Mouse (Mus musculus): ENCODE measurements at regions not wholly inside any gene's neighbourhood (a gene's known extent, or its start where the extent isn't known, plus 50 kb on each side); places are given as distances from the start of the nearest gene placed in this dataset.

- Histone ChIP-seq H3K4me1 (ENCODE audit: control insufficient read depth in 2 of 2, insufficient read depth in 2 of 2, low read length in 2 of 2) (no peaks in the 10 kb centered on the region), H3K36me3 (ENCODE audit: control insufficient read depth, insufficient read depth, low read length) (no peaks in the 10 kb centered on the region), H3K4me3 (ENCODE audit: control insufficient read depth in 1 of 2, insufficient read depth in 1 of 2, low read depth in 1 of 2, low read length in 2 of 2) (no peak overlapping the region), H3K27ac (replicated peaks in 1 of 2; ENCODE audit: control insufficient read depth in 1 of 2, insufficient read depth in 1 of 2, low read depth in 2 of 2, low read length in 2 of 2) (no peak overlapping the region), H3K27me3 (ENCODE audit: control insufficient read depth, insufficient read depth, low read length) (no peaks in the 10 kb centered on the region), H3K9ac (ENCODE audit: low read length) (no peak overlapping the region), H3K9me3 (ENCODE audit: control insufficient read depth, low read length) (no peaks in the 10 kb centered on the region), H3K4me2 (ENCODE audit: low read length) (no peak overlapping the region)
- ATAC-seq (ENCODE audit: insufficient number of reproducible peaks, insufficient read depth, low FRiP score, low read depth), result no peak
- 75% methylated on average over 6 of the region's 6 CpGs for WGBS
Measured at GRCm38 (mm10) chr10:46045474-46046093, 468.0 kb downstream of the Hace1 start.

GRCm38 (mm10) chr10:46046094-46046749 lies 468.6 kb downstream of the Hace1 start:
- H3K9ac ChIP-seq (ENCODE audit: low read length), result no peak overlapping the region
- ATAC-seq (ENCODE audit: insufficient number of reproducible peaks, insufficient read depth, low FRiP score, low read depth), result no peak

GRCm38 (mm10) chr10:46046890-46047414 lies 469.3 kb downstream of the Hace1 start:
- H3K4me1 ChIP-seq (ENCODE audit: control insufficient read depth in 2 of 2, insufficient read depth in 2 of 2, low read length in 2 of 2), result no peaks in the 10 kb centered on the region
- H3K9ac ChIP-seq (ENCODE audit: low read length), result no peak overlapping the region
- no peaks in the 10 kb centered on the region for H3K36me3 ChIP-seq (ENCODE audit: control insufficient read depth, insufficient read depth, low read length)
- ATAC-seq (ENCODE audit: insufficient number of reproducible peaks, insufficient read depth, low FRiP score, low read depth), result no peak
- H3K27me3 ChIP-seq (ENCODE audit: control insufficient read depth, insufficient read depth, low read length), result no peaks in the 10 kb centered on the region
- H3K27ac ChIP-seq (replicated peaks in 1 of 2; ENCODE audit: control insufficient read depth in 1 of 2, insufficient read depth in 1 of 2, low read depth in 2 of 2, low read length in 2 of 2), result no peak overlapping the region
- no peak overlapping the region for H3K4me3 ChIP-seq (ENCODE audit: control insufficient read depth in 1 of 2, insufficient read depth in 1 of 2, low read depth in 1 of 2, low read length in 2 of 2)
- no peak overlapping the region for H3K4me2 ChIP-seq (ENCODE audit: low read length)
- WGBS, result 57% methylated on average over 8 of the region's 8 CpGs
- no peaks in the 10 kb centered on the region for H3K9me3 ChIP-seq (ENCODE audit: control insufficient read depth, low read length)

More at GRCm38 (mm10) chr10:46046094-46046749, 468.6 kb downstream of the Hace1 start:
- H3K27ac ChIP-seq (replicated peaks in 1 of 2; ENCODE audit: control insufficient read depth in 1 of 2, insufficient read depth in 1 of 2, low read depth in 2 of 2, low read length in 2 of 2), result no peak overlapping the region
- no peak overlapping the region for H3K4me2 ChIP-seq (ENCODE audit: low read length)
- no peaks in the 10 kb centered on the region for H3K4me1 ChIP-seq (ENCODE audit: control insufficient read depth in 2 of 2, insufficient read depth in 2 of 2, low read length in 2 of 2)
- H3K4me3 ChIP-seq (ENCODE audit: control insufficient read depth in 1 of 2, insufficient read depth in 1 of 2, low read depth in 1 of 2, low read length in 2 of 2), result no peak overlapping the region
- no peaks in the 10 kb centered on the region for H3K36me3 ChIP-seq (ENCODE audit: control insufficient read depth, insufficient read depth, low read length)
- H3K27me3 ChIP-seq (ENCODE audit: control insufficient read depth, insufficient read depth, low read length), result no peaks in the 10 kb centered on the region
- H3K9me3 ChIP-seq (ENCODE audit: control insufficient read depth, low read length), result no peaks in the 10 kb centered on the region

DNA sequence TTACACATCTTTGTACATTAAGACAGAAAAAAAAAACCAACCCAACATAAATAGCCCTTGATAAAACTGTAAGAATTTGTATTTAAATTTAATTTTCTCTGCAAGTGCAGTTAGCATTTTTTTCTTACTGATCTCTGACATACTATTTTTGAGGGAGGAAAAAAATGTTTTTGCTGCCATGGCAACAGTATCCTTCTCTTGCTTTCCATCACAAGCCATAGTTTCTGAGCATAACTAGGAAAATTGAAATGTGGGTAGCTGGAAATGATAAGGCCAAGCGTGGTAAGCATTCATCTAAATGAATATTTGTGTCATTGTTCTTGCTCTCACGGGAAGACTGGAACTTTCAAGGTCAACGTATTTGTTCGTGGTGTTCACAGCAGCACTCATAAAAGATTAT lies 470.0 kb downstream of the Hace1 start:
- Histone ChIP-seq H3K9ac (ENCODE audit: low read length) (no peak overlapping the region), H3K4me3 (ENCODE audit: control insufficient read depth in 1 of 2, insufficient read depth in 1 of 2, low read depth in 1 of 2, low read length in 2 of 2) (no peak overlapping the region), H3K9me3 (ENCODE audit: control insufficient read depth, low read length) (no peaks in the 10 kb centered on the region), H3K4me1 (ENCODE audit: control insufficient read depth in 2 of 2, insufficient read depth in 2 of 2, low read length in 2 of 2) (no peaks in the 10 kb centered on the region), H3K27ac (replicated peaks in 1 of 2; ENCODE audit: control insufficient read depth in 1 of 2, insufficient read depth in 1 of 2, low read depth in 2 of 2, low read length in 2 of 2) (no peak overlapping the region), H3K27me3 (ENCODE audit: control insufficient read depth, insufficient read depth, low read length) (no peaks in the 10 kb centered on the region), H3K4me2 (ENCODE audit: low read length) (no peak overlapping the region), H3K36me3 (ENCODE audit: control insufficient read depth, insufficient read depth, low read length) (no peaks in the 10 kb centered on the region)
- 71% methylated on average over 4 of the region's 4 CpGs for WGBS
- no peak for ATAC-seq (ENCODE audit: insufficient number of reproducible peaks, insufficient read depth, low FRiP score, low read depth)

DNA sequence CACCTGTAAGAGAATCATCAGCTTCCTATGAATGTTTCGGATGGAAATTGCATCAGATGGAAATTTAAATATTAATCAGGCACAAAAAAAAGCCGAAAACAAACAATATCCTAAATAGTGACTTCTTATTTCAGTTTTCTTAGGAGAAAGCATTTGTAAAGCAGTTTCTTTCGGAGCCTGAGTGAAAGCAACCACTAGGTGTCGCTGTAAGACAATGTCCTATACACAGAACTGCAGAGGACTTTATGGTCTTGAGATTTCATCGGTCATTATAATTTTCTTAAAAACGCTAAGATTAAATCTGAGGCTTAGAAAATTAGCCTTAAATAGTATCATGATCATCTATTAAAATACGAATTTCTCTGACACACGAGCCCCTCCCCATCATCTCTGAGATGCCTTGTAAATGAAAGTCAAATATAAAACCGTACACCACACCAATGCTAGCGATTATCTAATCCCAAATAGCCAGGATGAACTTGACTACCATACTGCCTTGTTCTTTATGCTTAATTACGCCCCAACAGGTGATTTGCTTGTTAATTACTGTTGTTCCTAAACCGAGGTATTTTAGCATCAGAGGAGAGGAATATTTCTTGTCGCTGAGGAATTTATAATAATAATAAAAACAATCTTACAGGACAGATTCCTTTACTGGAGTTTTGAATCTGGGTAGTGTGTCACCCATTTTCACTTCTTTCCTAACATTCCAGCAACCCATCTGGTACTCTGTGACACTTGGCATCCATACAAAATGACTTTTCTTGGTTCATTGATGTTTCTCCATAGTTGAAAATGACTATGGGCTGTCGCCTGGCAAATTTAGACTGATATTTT lies 480.0 kb downstream of the Hace1 start:
- WGBS, result 37% methylated on average over 14 of the region's 14 CpGs

GRCm38 (mm10) chr10:46058199-46058472 lies 480.5 kb downstream of the Hace1 start:
- H3K4me2 ChIP-seq (ENCODE audit: low read length), result no peak overlapping the region
- no peaks in the 10 kb centered on the region for H3K36me3 ChIP-seq (ENCODE audit: control insufficient read depth, insufficient read depth, low read length)
- H3K27me3 ChIP-seq (ENCODE audit: control insufficient read depth, insufficient read depth, low read length), result no peaks in the 10 kb centered on the region
- no peak overlapping the region for H3K9ac ChIP-seq (ENCODE audit: low read length)
- no peak overlapping the region for H3K27ac ChIP-seq (replicated peaks in 1 of 2; ENCODE audit: control insufficient read depth in 1 of 2, insufficient read depth in 1 of 2, low read depth in 2 of 2, low read length in 2 of 2)
- no peak for ATAC-seq (ENCODE audit: insufficient number of reproducible peaks, insufficient read depth, low FRiP score, low read depth)
- H3K9me3 ChIP-seq (ENCODE audit: control insufficient read depth, low read length), result no peaks in the 10 kb centered on the region
- no peaks in the 10 kb centered on the region for H3K4me1 ChIP-seq (ENCODE audit: control insufficient read depth in 2 of 2, insufficient read depth in 2 of 2, low read length in 2 of 2)
- WGBS, result 75% methylated on average over 5 of the region's 5 CpGs
- no peak overlapping the region for H3K4me3 ChIP-seq (ENCODE audit: control insufficient read depth in 1 of 2, insufficient read depth in 1 of 2, low read depth in 1 of 2, low read length in 2 of 2)

More for the DNA sequence above, 480.0 kb downstream of the Hace1 start:
- H3K4me1 ChIP-seq (ENCODE audit: control insufficient read depth in 2 of 2, insufficient read depth in 2 of 2, low read length in 2 of 2), result no peaks in the 10 kb centered on the region
- no peak overlapping the region for H3K9ac ChIP-seq (ENCODE audit: low read length)
- H3K27ac ChIP-seq (replicated peaks in 1 of 2; ENCODE audit: control insufficient read depth in 1 of 2, insufficient read depth in 1 of 2, low read depth in 2 of 2, low read length in 2 of 2), result no peak overlapping the region
- no peak overlapping the region for H3K4me3 ChIP-seq (ENCODE audit: control insufficient read depth in 1 of 2, insufficient read depth in 1 of 2, low read depth in 1 of 2, low read length in 2 of 2)
- no peak for ATAC-seq (ENCODE audit: insufficient number of reproducible peaks, insufficient read depth, low FRiP score, low read depth)
- no peak overlapping the region for H3K4me2 ChIP-seq (ENCODE audit: low read length)
- no peaks in the 10 kb centered on the region for H3K36me3 ChIP-seq (ENCODE audit: control insufficient read depth, insufficient read depth, low read length)
- no peaks in the 10 kb centered on the region for H3K9me3 ChIP-seq (ENCODE audit: control insufficient read depth, low read length)
- H3K27me3 ChIP-seq (ENCODE audit: control insufficient read depth, insufficient read depth, low read length), result no peaks in the 10 kb centered on the region

DNA sequence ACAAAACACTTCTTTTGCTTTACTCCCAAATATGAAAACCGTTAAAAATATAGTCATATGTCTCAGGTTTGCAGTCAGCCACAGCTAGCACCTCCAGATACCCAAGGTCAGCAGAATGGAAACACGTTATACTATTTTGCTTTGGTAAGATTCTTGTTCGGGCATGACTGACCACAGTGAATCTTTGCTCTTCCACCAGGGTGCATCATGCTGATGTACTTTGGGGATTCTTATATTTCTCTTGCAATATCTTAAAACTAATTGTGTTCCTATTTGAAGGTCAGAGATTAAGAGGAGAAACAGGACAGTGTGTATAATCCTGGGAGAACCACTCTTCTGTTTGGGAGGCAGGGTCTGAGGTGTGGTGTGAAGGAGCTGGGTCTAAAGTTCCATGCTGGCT lies 481.7 kb downstream of the Hace1 start:
- WGBS, result 74% methylated on average over 3 of the region's 3 CpGs

More for the DNA sequence above, 481.7 kb downstream of the Hace1 start:
- Histone ChIP-seq H3K27me3 (ENCODE audit: control insufficient read depth, insufficient read depth, low read length) (no peaks in the 10 kb centered on the region), H3K9me3 (ENCODE audit: control insufficient read depth, low read length) (no peaks in the 10 kb centered on the region), H3K4me2 (ENCODE audit: low read length) (no peak overlapping the region), H3K27ac (replicated peaks in 1 of 2; ENCODE audit: control insufficient read depth in 1 of 2, insufficient read depth in 1 of 2, low read depth in 2 of 2, low read length in 2 of 2) (no peak overlapping the region), H3K36me3 (ENCODE audit: control insufficient read depth, insufficient read depth, low read length) (no peaks in the 10 kb centered on the region), H3K9ac (ENCODE audit: low read length) (no peak overlapping the region), H3K4me3 (ENCODE audit: control insufficient read depth in 1 of 2, insufficient read depth in 1 of 2, low read depth in 1 of 2, low read length in 2 of 2) (no peak overlapping the region), H3K4me1 (ENCODE audit: control insufficient read depth in 2 of 2, insufficient read depth in 2 of 2, low read length in 2 of 2) (no peaks in the 10 kb centered on the region)
- no peak for ATAC-seq (ENCODE audit: insufficient number of reproducible peaks, insufficient read depth, low FRiP score, low read depth)

Measured in heart, embryonic 14.5 days (tissue).